Mouse (Mus musculus) c-Kit-negative CD71-positive TER-119-positive erythroid progenitor cells, embryonic 14.5 days (primary cell): ENCODE data around the gene Serpina3f.
"Not testable (repeated sequence)": the region's sequence is repeated elsewhere in the genome, so short reads cannot be mapped to it uniquely, and the experiment has no call there.

Source experiments
- DNase-seq: peaks from one replicate; pipeline ENCODE4 v3.0.0-alpha.2; 2013; ENCODE audit warnings: low read depth, low spot score

The Serpina3f gene

GRCm38 (mm10) chr12:104214445-104214753 is at the start of gene Serpina3f:
Gene Serpina3f (plus strand): TSS chr12:104214544.
- DNase-seq = no peak

GRCm38 (mm10) chr12:104174747-104175146 is 39.6 kb upstream of the Serpina3f start:
- no peak for DNase-seq

GRCm38 (mm10) chr12:104175636-104176035 is 38.7 kb upstream of the Serpina3f start:
- no peak for DNase-seq

- DNase-seq = no peak
Measured at GRCm38 (mm10) chr12:104178577-104178976, 35.8 kb upstream of the Serpina3f start.

- DNase-seq = no peak
Measured at GRCm38 (mm10) chr12:104178987-104179386, 35.4 kb upstream of the Serpina3f start.

- DNase-seq = no peak
Measured at GRCm38 (mm10) chr12:104185046-104185445, 29.3 kb upstream of the Serpina3f start.

- DNase-seq = no peak
Measured at GRCm38 (mm10) chr12:104186041-104186581, 28.2 kb upstream of the Serpina3f start.

GRCm38 (mm10) chr12:104189246-104189645 is 25.1 kb upstream of the Serpina3f start:
- DNase-seq = no peak

GRCm38 (mm10) chr12:104190852-104191251 is 23.5 kb upstream of the Serpina3f start:
- no peak for DNase-seq

GRCm38 (mm10) chr12:104209149-104209548 is 5.2 kb upstream of the Serpina3f start:
- DNase-seq = no peak

GRCm38 (mm10) chr12:104209802-104210201 is 4.5 kb upstream of the Serpina3f start:
- no peak for DNase-seq

GRCm38 (mm10) chr12:104213689-104214444 is 477 bp upstream of the Serpina3f start:
- no peak for DNase-seq

- no peak for DNase-seq
Measured at GRCm38 (mm10) chr12:104215249-104215648, 905 bp downstream of the Serpina3f start.

- no peak for DNase-seq
Measured at GRCm38 (mm10) chr12:104221616-104222015, 7.3 kb downstream of the Serpina3f start.

- no peak for DNase-seq
Measured at GRCm38 (mm10) chr12:104223690-104224089, 9.3 kb downstream of the Serpina3f start.

GRCm38 (mm10) chr12:104224598-104225300 is 10.4 kb downstream of the Serpina3f start:
- DNase-seq = no peak

- DNase-seq = no peak
Measured at GRCm38 (mm10) chr12:104230762-104231161, 16.4 kb downstream of the Serpina3f start.

GRCm38 (mm10) chr12:104235915-104236314 is 21.6 kb downstream of the Serpina3f start, which contains the start of gene Serpina3g:
Gene Serpina3g (plus strand): TSS chr12:104236245.
- DNase-seq = no peak

GRCm38 (mm10) chr12:104238048-104238447 is 23.7 kb downstream of the Serpina3f start:
- not testable (repeated sequence) for DNase-seq

- DNase-seq = no peak
Measured at GRCm38 (mm10) chr12:104243307-104243706, 29.0 kb downstream of the Serpina3f start.

GRCm38 (mm10) chr12:104245092-104245491 is 30.7 kb downstream of the Serpina3f start:
- no peak for DNase-seq

GRCm38 (mm10) chr12:104245595-104245994 is 31.3 kb downstream of the Serpina3f start:
- no peak for DNase-seq

GRCm38 (mm10) chr12:104247553-104248002 is 33.2 kb downstream of the Serpina3f start:
- DNase-seq = no peak
